Mouse (Mus musculus) liver, adult 10 weeks (tissue): Measurements from ENCODE around the gene Cyp24a1. TPM values are rescaled to one million over a fixed set of nuclear protein-coding genes. Genes with fewer than 3 reads are reported as not detected.

Source experiments
- polyA plus RNA-seq: library from polyadenylated mRNA; stranded (reverse); fragments of 350-450 nt; fragmentation: Illumina TruSeq; extraction: RNeasy Lipid Tissue Mini Kit (QIAGEN cat#74804); gene quantifications from one replicate; pipeline ENCODE4 v1.2.3, GENCODE M21; 2014; ENCODE audit warnings: low read depth, low replicate concordance

Cyp24a1 gene
- polyA plus RNA-seq, result 0.11 TPM

DNA sequence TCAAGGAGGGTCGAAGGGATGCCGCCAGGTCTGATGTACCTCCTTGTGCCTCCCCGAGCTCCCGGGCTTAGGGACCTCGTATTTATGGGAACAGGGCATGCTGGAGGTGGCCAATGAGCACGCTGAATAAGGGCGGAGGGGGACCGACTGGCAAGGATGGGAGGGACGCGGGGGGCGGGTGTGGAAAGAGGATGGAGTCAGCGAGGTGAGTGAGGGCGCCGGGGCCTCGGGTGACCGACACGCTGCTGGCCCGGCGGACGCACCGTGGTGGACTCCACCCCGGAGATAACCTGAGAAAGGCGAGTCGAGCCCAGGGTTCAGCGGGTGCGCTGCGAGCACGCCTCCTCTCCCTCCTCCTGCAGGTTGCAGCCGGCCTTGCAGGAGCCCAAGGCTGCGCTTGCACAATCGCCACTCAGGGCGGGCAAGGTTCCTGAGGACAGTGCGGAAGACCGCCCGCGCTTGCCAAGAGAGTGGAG, at the start of gene Cyp24a1:
TSS of gene Cyp24a1 (minus strand) at position 55 of the 476 bp plus-strand sequence.

DNA sequence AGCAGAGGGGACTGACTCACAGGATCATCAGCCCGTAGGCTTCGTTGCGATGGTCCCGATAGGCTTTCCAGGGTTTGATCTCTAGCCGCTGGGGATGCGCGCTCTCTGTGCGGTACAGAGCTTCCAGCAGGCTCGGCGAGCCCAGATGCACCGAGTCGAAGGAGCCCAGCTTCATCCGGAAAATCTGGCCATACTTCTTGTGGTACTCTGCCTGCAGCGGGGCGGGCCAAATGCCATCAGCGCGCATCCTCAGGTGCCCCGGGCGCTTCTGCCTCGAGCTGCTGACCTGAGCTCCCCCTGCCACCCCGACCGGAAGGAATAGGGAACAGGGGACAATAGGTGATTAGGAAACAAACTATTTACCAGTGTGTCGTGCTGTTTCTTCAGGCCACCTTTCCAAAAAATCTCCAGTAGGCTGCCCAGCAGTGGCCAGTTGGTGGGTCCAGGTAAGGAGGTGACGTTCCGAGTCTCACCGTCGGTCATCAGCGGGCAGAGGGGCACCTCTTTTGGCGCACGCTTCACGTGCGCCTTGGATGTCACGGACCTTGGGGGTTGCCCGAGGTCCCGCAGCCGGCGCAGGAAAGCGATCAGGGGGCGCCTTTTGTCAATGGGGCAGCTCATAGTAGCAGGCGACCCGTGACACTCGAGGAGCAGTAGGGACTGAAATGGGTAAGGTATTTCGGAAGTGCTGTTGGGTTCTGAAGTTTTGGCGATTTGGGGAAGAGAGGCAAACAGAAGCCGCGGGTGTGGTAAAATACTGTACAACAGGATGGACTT, 603 bp downstream of the Cyp24a1 start, which contains the start of gene Pfdn4:
TSS of gene Pfdn4 (plus strand) at position 275 of the 777 bp plus-strand sequence.

Other genes starting within 250 kb of the Cyp24a1 start
- not detected for gene Bcas1, start 69.3 kb downstream of the Cyp24a1 start, polyA plus RNA-seq
- 14.6 TPM for gene Pfdn4, start 717 bp downstream of the Cyp24a1 start, polyA plus RNA-seq
- gene 4930470P17Rik, start 104.9 kb upstream of the Cyp24a1 start, polyA plus RNA-seq, result not detected
- not detected for gene Dok5, start 234.7 kb upstream of the Cyp24a1 start, polyA plus RNA-seq